Comparison of ENCODE assay signal across 18 mouse cellular contexts in genomic region chr4:137304106-137304505, GRCm38 (mm10). TPM values are rescaled to one million over a fixed set of nuclear protein-coding genes. Genes with fewer than 3 reads are reported as not detected.
"Had no signal": no experiment of that assay in that cellular context is flagged by ENCODE, and none has a peak within 500 bp of the region (broad histone marks: within the 10 kb centered on the region; RNA-seq: fewer than 3 reads in every experiment).

No protein-coding gene starts in this region.

- H3K9ac ChIP-seq: lung, embryonic 15.5 days; midbrain, embryonic 13.5 days; midbrain, embryonic 15.5 days; neural tube, embryonic 12.5 days; stomach, embryonic 15.5 days had no signal

- H3K27me3 ChIP-seq: lung, embryonic 15.5 days; megakaryocyte, embryonic 14.5 days; midbrain, embryonic 13.5 days; midbrain, embryonic 15.5 days; neural tube, embryonic 12.5 days; stomach, embryonic 15.5 days had no signal

- H3K9me3 ChIP-seq: lung, embryonic 15.5 days; megakaryocyte, embryonic 14.5 days; midbrain, embryonic 13.5 days; midbrain, embryonic 15.5 days; neural tube, embryonic 12.5 days; stomach, embryonic 15.5 days had no signal

- H3K27ac ChIP-seq: lung, embryonic 15.5 days; macrophage; midbrain, embryonic 13.5 days; midbrain, embryonic 15.5 days; neural tube, embryonic 12.5 days; stomach, embryonic 15.5 days; stomach, postnatal 0 days had no signal

- H3K4me3 ChIP-seq: lung, embryonic 15.5 days; megakaryocyte, embryonic 14.5 days; midbrain, embryonic 13.5 days; midbrain, embryonic 15.5 days; neural tube, embryonic 12.5 days; stomach, embryonic 15.5 days had no signal

- DNase-seq: lung, adult 2 months; lung, postnatal 14 days; lung, postnatal 36 days; right cerebral cortex, postnatal 14 days; thymus, adult 2 months; thymus, postnatal 25 days; thymus, postnatal 4 days had no signal

- H3K36me3 ChIP-seq: lung, embryonic 15.5 days; midbrain, embryonic 13.5 days; midbrain, embryonic 15.5 days; neural tube, embryonic 12.5 days; stomach, embryonic 15.5 days had no signal

RNA-seq across cellular contexts. Expression of gene Wnt4, which starts 26.8 kb away (rescaled TPM):
- total RNA-seq: megakaryocyte progenitor cell, adult 5-6 weeks; monocyte, adult 5-6 weeks; neutrophil, adult 5-6 weeks had no signal
- polyA plus RNA-seq: macrophage had no signal
